Mouse (Mus musculus) heart, postnatal 0 days (tissue): ENCODE measurements around the gene Npr2.

Source experiments
- CTCF ChIP-seq: IDR thresholded peaks from 2 replicates; pipeline ENCODE4 v1.5.1; 2016; ENCODE audit warnings: antibody characterized with exemption, control low read depth, low read depth
- EP300 ChIP-seq: IDR thresholded peaks from 2 replicates; pipeline ENCODE4 v1.6.1; 2016; ENCODE audit warnings: antibody characterized with exemption, low read depth

DNA sequence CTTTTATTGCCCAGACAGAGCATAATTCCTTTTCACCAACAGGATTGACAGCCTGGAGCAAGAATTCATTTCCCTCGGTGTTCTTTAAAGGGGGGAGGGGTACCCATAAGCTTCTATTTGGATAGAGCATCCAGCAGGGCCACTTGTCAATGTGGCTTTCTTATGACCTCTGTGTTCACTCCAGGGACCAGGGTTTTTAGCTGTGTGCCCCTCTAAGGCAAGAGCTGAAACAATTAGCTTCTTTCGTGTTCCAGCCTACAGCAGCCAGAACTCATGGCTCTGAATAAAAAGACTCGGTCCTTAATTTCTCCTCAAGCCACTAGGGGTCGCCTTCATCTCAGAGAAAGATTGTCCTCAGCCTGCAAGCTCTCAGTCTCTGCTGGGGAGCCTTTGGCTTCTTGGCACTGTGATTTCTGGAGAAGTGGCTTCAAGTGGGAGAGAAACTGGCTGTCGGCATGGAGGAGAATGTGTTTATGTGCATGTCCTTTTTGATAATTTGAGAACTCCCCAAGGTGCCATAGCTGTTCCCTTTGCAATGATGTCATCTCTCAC, 1.6 kb upstream of the Npr2 start:
- TF ChIP-seq CTCF (peak; percentile 86), EP300 (no peak)
